10 mouse cellular contexts compared by ENCODE assay signal in genomic region chr13:42150072-42150450, GRCm38 (mm10).
A peak's percentile ranks its signal among the peaks of the same experiment; 100 is the strongest.
DNase-seq lines count a peak whose midpoint lies in the region; ATAC-seq lines count a peak whose summit lies in the region.
"Had no signal": no experiment of that assay in that cellular context is flagged by ENCODE, and none has a peak within 500 bp of the region (broad histone marks: within the 10 kb centered on the region; RNA-seq: fewer than 3 reads in every experiment).

No protein-coding gene starts in this region.

- no peak for ATAC-seq in intestine, embryonic 14.5 days (replicated peaks; ENCODE audit: low FRiP score, low TSS enrichment, low read depth)
- no peak for ATAC-seq in intestine, embryonic 16.5 days
- ATAC-seq in granulocyte monocyte progenitor cell, adult 5-6 weeks (replicated peaks; ENCODE audit: poor library complexity, severe bottlenecking), result peak; percentile 87
- ATAC-seq in midbrain, embryonic 13.5 days, result peak; percentile 48
- ATAC-seq in activated CD4-positive, CD25-positive, alpha-beta regulatory T cell, adult 4 months, result no peak

- no peak overlapping the region for H3K4me2 ChIP-seq in intestine, embryonic 14.5 days (ENCODE audit: low read length)
- H3K4me2 ChIP-seq in intestine, embryonic 16.5 days (ENCODE audit: low read depth, low read length), result no peak overlapping the region
- peak overlapping the region; percentile 20 for H3K4me2 ChIP-seq in midbrain, embryonic 13.5 days (replicated peaks)
- H3K4me2 ChIP-seq: lung, embryonic 15.5 days had no signal

- H3K27me3 ChIP-seq in intestine, embryonic 14.5 days (replicated peaks; ENCODE audit: control insufficient read depth, insufficient read depth, low read length), result no peaks in the 10 kb centered on the region
- H3K27me3 ChIP-seq in intestine, embryonic 16.5 days (replicated peaks; ENCODE audit: control insufficient read depth, insufficient read depth, low read length), result no peaks in the 10 kb centered on the region
- H3K27me3 ChIP-seq in midbrain, embryonic 13.5 days, result no peaks in the 10 kb centered on the region
- H3K27me3 ChIP-seq: lung, embryonic 15.5 days had no signal

- no peak for DNase-seq in intestine, embryonic 14.5 days (ENCODE audit: low spot score)
- peak; percentile 61 for DNase-seq in ZHBTc4 (ENCODE audit: low read depth, low spot score)
- no peak for DNase-seq in frontal cortex, postnatal 14 days (ENCODE audit: low spot score in 2 of 2)
- DNase-seq in layer of hippocampus, postnatal 10 days (ENCODE audit: low spot score in 2 of 2), result no peak
- DNase-seq: kidney, postnatal 25 days had no signal

- 29% methylated on average over 5 of the region's 5 CpGs for WGBS in intestine, embryonic 14.5 days
- 55% methylated on average over 5 of the region's 5 CpGs for WGBS in intestine, embryonic 16.5 days
- WGBS in midbrain, embryonic 13.5 days, result 11% methylated on average over 5 of the region's 5 CpGs

- peaks cover 9% of the 10 kb centered on the region; the same call in 1 of the 2 replicates for H3K4me1 ChIP-seq in intestine, embryonic 14.5 days (replicated peaks; ENCODE audit: control insufficient read depth, insufficient read depth, low read length)
- H3K4me1 ChIP-seq in intestine, embryonic 16.5 days (ENCODE audit: control insufficient read depth, insufficient read depth, low read length), result peaks cover 10% of the 10 kb centered on the region; the same call in 1 of the 2 replicates
- peaks cover 32% of the 10 kb centered on the region for H3K4me1 ChIP-seq in midbrain, embryonic 13.5 days (replicated peaks)

- H3K36me3 ChIP-seq in intestine, embryonic 14.5 days (ENCODE audit: control insufficient read depth, insufficient read depth, low read length), result peaks cover 8% of the 10 kb centered on the region
- peaks cover 8% of the 10 kb centered on the region for H3K36me3 ChIP-seq in intestine, embryonic 16.5 days (ENCODE audit: control insufficient read depth, insufficient read depth, low read length)
- H3K36me3 ChIP-seq in midbrain, embryonic 13.5 days, result peaks cover 8% of the 10 kb centered on the region

- no peak overlapping the region for H3K9ac ChIP-seq in intestine, embryonic 14.5 days (ENCODE audit: low read length)
- H3K9ac ChIP-seq in intestine, embryonic 16.5 days (ENCODE audit: low read depth, low read length), result no peak overlapping the region
- peak overlapping the region; percentile 59 for H3K9ac ChIP-seq in midbrain, embryonic 13.5 days (replicated peaks)
- H3K9ac ChIP-seq: lung, embryonic 15.5 days had no signal

- H3K9me3 ChIP-seq in intestine, embryonic 14.5 days (ENCODE audit: control insufficient read depth, low read length), result no peaks in the 10 kb centered on the region
- H3K9me3 ChIP-seq in intestine, embryonic 16.5 days (ENCODE audit: control insufficient read depth, low read length), result no peaks in the 10 kb centered on the region
- no peaks in the 10 kb centered on the region for H3K9me3 ChIP-seq in midbrain, embryonic 13.5 days
- H3K9me3 ChIP-seq: lung, embryonic 15.5 days had no signal

- H3K27ac ChIP-seq in intestine, embryonic 14.5 days (ENCODE audit: low read depth), result 0 out of 2 replicates have a peak overlapping the region, but pooled peaks have one; percentile 1
- H3K27ac ChIP-seq in intestine, embryonic 16.5 days (ENCODE audit: low read length), result no peak overlapping the region; the same call in 1 of the 2 replicates
- H3K27ac ChIP-seq in midbrain, embryonic 13.5 days, result peak overlapping the region; percentile 87
- H3K27ac ChIP-seq: lung, embryonic 15.5 days had no signal

- no peak overlapping the region for H3K4me3 ChIP-seq in intestine, embryonic 14.5 days (ENCODE audit: low read depth, low read length)
- no peak overlapping the region for H3K4me3 ChIP-seq in intestine, embryonic 16.5 days (ENCODE audit: low read length)
- H3K4me3 ChIP-seq in midbrain, embryonic 13.5 days (replicated peaks), result no peak overlapping the region
- H3K4me3 ChIP-seq: lung, embryonic 15.5 days had no signal

Comparison
In these comparisons a context has a peak if more than half of its experiments do, and no peak if none do; other contexts are left out.
1. ATAC-seq: peak in granulocyte monocyte progenitor cell, adult 5-6 weeks (single experiment) and midbrain, embryonic 13.5 days (single experiment); none in intestine, embryonic 14.5 days (single experiment), intestine, embryonic 16.5 days (single experiment) and activated CD4-positive, CD25-positive, alpha-beta regulatory T cell, adult 4 months (single experiment).